ENCODE assay signal across 13 mouse cellular contexts in the genomic region with DNA sequence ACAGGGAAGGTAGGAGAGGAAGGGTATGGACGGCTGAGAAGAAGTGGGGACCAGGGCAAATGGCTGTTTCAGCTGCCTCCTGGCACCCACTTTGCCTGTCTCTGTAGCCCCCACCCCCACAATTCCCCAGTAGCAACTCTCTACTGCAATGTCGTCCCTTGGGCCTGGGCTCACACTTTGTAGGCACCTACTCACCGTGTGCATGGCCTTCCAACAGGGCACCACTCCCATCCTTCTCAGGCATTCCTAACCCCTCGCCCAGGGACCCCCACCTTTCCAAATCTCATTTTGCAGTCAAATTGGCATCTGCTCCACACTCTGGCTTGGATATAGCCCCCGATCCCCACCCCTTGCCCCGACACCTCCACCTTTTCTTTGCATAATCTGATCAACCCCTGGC. TPM values are rescaled to one million over a fixed set of nuclear protein-coding genes. Genes with fewer than 3 reads are reported as not detected.
DNase-seq lines count a peak whose midpoint lies in the region; ATAC-seq lines count a peak whose summit lies in the region.
"Had no signal": no experiment of that assay in that cellular context is flagged by ENCODE, and none has a peak within 500 bp of the region (broad histone marks: within the 10 kb centered on the region; RNA-seq: fewer than 3 reads in every experiment).

No protein-coding gene starts in this region.

- H3K36me3 ChIP-seq in kidney, embryonic 15.5 days: no peaks in the 10 kb centered on the region
- no peaks in the 10 kb centered on the region; the same call in 1 of the 2 replicates for H3K36me3 ChIP-seq in neural tube, embryonic 11.5 days (ENCODE audit: control insufficient read depth, insufficient read depth, low read length)
- peaks cover 41% of the 10 kb centered on the region for H3K36me3 ChIP-seq in hindbrain, embryonic 13.5 days
- peaks cover 16% of the 10 kb centered on the region for H3K36me3 ChIP-seq in midbrain, embryonic 16.5 days (ENCODE audit: control insufficient read depth, insufficient read depth, low read length)
- H3K36me3 ChIP-seq: embryonic facial prominence, embryonic 15.5 days; heart, embryonic 10.5 days had no signal

- WGBS in kidney, embryonic 15.5 days: 73% methylated on average over 6 of the region's 6 CpGs
- WGBS in neural tube, embryonic 11.5 days: 80% methylated on average over 6 of the region's 6 CpGs
- 70% methylated on average over 6 of the region's 6 CpGs for WGBS in hindbrain, embryonic 13.5 days
- 55% methylated on average over 6 of the region's 6 CpGs for WGBS in midbrain, embryonic 16.5 days

- H3K4me2 ChIP-seq in kidney, embryonic 15.5 days: no peak overlapping the region
- H3K4me2 ChIP-seq in neural tube, embryonic 11.5 days (ENCODE audit: low read depth): no peak overlapping the region
- H3K4me2 ChIP-seq in hindbrain, embryonic 13.5 days: no peak overlapping the region
- no peak overlapping the region for H3K4me2 ChIP-seq in midbrain, embryonic 16.5 days (ENCODE audit: low read length)
- H3K4me2 ChIP-seq: embryonic facial prominence, embryonic 15.5 days had no signal

- H3K27me3 ChIP-seq in kidney, embryonic 15.5 days: peaks cover 19% of the 10 kb centered on the region
- no peaks in the 10 kb centered on the region; the same call in 1 of the 2 replicates for H3K27me3 ChIP-seq in neural tube, embryonic 11.5 days (ENCODE audit: control insufficient read depth, insufficient read depth, low read length)
- peaks cover 18% of the 10 kb centered on the region for H3K27me3 ChIP-seq in hindbrain, embryonic 13.5 days
- no peaks in the 10 kb centered on the region for H3K27me3 ChIP-seq in midbrain, embryonic 16.5 days (ENCODE audit: control insufficient read depth, insufficient read depth, low read depth, low read length)

- no peak overlapping the region for H3K27ac ChIP-seq in kidney, embryonic 15.5 days
- no peak overlapping the region for H3K27ac ChIP-seq in neural tube, embryonic 11.5 days (ENCODE audit: low read depth, low read length)
- no peak overlapping the region for H3K27ac ChIP-seq in hindbrain, embryonic 13.5 days
- H3K27ac ChIP-seq in midbrain, embryonic 16.5 days (ENCODE audit: low read length): no peak overlapping the region
- H3K27ac ChIP-seq: embryonic facial prominence, embryonic 15.5 days; heart, embryonic 10.5 days had no signal

- DNase-seq in kidney, postnatal 10 days: no peak
- DNase-seq in neural tube, embryonic 11.5 days (ENCODE audit: low spot score): no peak
- DNase-seq in neural tube, embryonic 10.5 days (ENCODE audit: extremely low spot score, low spot score): no peak
- DNase-seq in frontal cortex, postnatal 36 days (ENCODE audit: low spot score in 2 of 2): no peak
- DNase-seq: adrenal gland, adult 8-10 months; gastrocnemius, postnatal 25 days had no signal

- peak; percentile 49; the same call in 1 of the 2 replicates for ATAC-seq in kidney, embryonic 15.5 days (replicated peaks; ENCODE audit: low FRiP score)
- ATAC-seq in neural tube, embryonic 11.5 days (ENCODE audit: insufficient read depth, low FRiP score, low TSS enrichment): peak; percentile 15; the same call in 1 of the 2 replicates
- peak; percentile 19 for ATAC-seq in hindbrain, embryonic 13.5 days (ENCODE audit: low FRiP score)
- peak; percentile 36; the same call in 1 of the 2 replicates for ATAC-seq in midbrain, embryonic 16.5 days
- no peak for ATAC-seq in CD4-positive, CD25-positive, alpha-beta regulatory T cell, adult 4 months

- H3K4me1 ChIP-seq in kidney, embryonic 15.5 days: no peaks in the 10 kb centered on the region
- no peaks in the 10 kb centered on the region for H3K4me1 ChIP-seq in neural tube, embryonic 11.5 days (ENCODE audit: control insufficient read depth, insufficient read depth, low read length)
- no peaks in the 10 kb centered on the region for H3K4me1 ChIP-seq in hindbrain, embryonic 13.5 days (replicated peaks)
- no peaks in the 10 kb centered on the region for H3K4me1 ChIP-seq in midbrain, embryonic 16.5 days (ENCODE audit: control insufficient read depth, insufficient read depth, low read length)
- H3K4me1 ChIP-seq: embryonic facial prominence, embryonic 15.5 days; heart, embryonic 10.5 days had no signal

- no peak overlapping the region for H3K9ac ChIP-seq in kidney, embryonic 15.5 days
- H3K9ac ChIP-seq in neural tube, embryonic 11.5 days (ENCODE audit: low read length): no peak overlapping the region
- H3K9ac ChIP-seq in hindbrain, embryonic 13.5 days: no peak overlapping the region; the same call in 1 of the 2 replicates
- H3K9ac ChIP-seq in midbrain, embryonic 16.5 days (ENCODE audit: low read depth, low read length): no peak overlapping the region
- H3K9ac ChIP-seq: embryonic facial prominence, embryonic 15.5 days had no signal

- H3K9me3 ChIP-seq in kidney, embryonic 15.5 days (replicated peaks): no peaks in the 10 kb centered on the region
- no peaks in the 10 kb centered on the region for H3K9me3 ChIP-seq in neural tube, embryonic 11.5 days (ENCODE audit: control insufficient read depth, low read length)
- no peaks in the 10 kb centered on the region for H3K9me3 ChIP-seq in hindbrain, embryonic 13.5 days
- no peaks in the 10 kb centered on the region for H3K9me3 ChIP-seq in midbrain, embryonic 16.5 days (replicated peaks; ENCODE audit: control insufficient read depth, low read length, poor library complexity, severe bottlenecking)
- H3K9me3 ChIP-seq: embryonic facial prominence, embryonic 15.5 days; heart, embryonic 10.5 days had no signal

- no peak overlapping the region for H3K4me3 ChIP-seq in kidney, embryonic 15.5 days (replicated peaks)
- H3K4me3 ChIP-seq in neural tube, embryonic 11.5 days (ENCODE audit: low read depth, low read length): no peak overlapping the region
- H3K4me3 ChIP-seq in hindbrain, embryonic 13.5 days: no peak overlapping the region
- H3K4me3 ChIP-seq in midbrain, embryonic 16.5 days (ENCODE audit: low read depth, low read length): no peak overlapping the region
- H3K4me3 ChIP-seq: embryonic facial prominence, embryonic 15.5 days; heart, embryonic 10.5 days had no signal

RNA-seq across cellular contexts. Expression of gene Lrrc10b, which starts 8.1 kb away (rescaled TPM):
- 0.69 and 0.73 TPM in 2 replicates for polyA plus RNA-seq in kidney, embryonic 15.5 days (2015; fragmentation: Nextera tagmentation; extraction: Ambion mirVana)
- 0.55 and 0.56 TPM in 2 replicates for polyA plus RNA-seq in neural tube, embryonic 11.5 days (2014; fragmentation: Nextera tagmentation; extraction: Ambion mirVana)
- 0.53 and 1.1 TPM in 2 replicates for polyA plus RNA-seq in hindbrain, embryonic 13.5 days (2015; fragmentation: Nextera tagmentation; extraction: Ambion mirVana)
- 1.9 and 2.0 TPM in 2 replicates for polyA plus RNA-seq in midbrain, embryonic 16.5 days (2015; fragmentation: Nextera tagmentation; extraction: Ambion mirVana)
- polyA plus RNA-seq in CD4-positive, CD25-positive, alpha-beta regulatory T cell, adult 4 months (2017; shearing (Covaris generic)): not detected
- polyA plus RNA-seq: liver, adult 2 months had no signal

RNA-seq across cellular contexts. Expression of gene Ppp1r32, which starts 33.5 kb away (rescaled TPM):
- not detected in 2 replicates for polyA plus RNA-seq in kidney, embryonic 15.5 days (2015; fragmentation: Nextera tagmentation; extraction: Ambion mirVana)
- 0.17 TPM in 1 of 2 replicates, not detected in the other for polyA plus RNA-seq in neural tube, embryonic 11.5 days (2014; fragmentation: Nextera tagmentation; extraction: Ambion mirVana)
- polyA plus RNA-seq in hindbrain, embryonic 13.5 days (2015; fragmentation: Nextera tagmentation; extraction: Ambion mirVana): 1.1 and 3.0 TPM in 2 replicates
- 3.6 and 5.9 TPM in 2 replicates for polyA plus RNA-seq in midbrain, embryonic 16.5 days (2015; fragmentation: Nextera tagmentation; extraction: Ambion mirVana)
- 1 to 10 TPM in 1 of 2 experiments, under 1 TPM in 1; 0.31 to 1.4 TPM for polyA plus RNA-seq in CD4-positive, CD25-positive, alpha-beta regulatory T cell, adult 4 months (2017; shearing (Covaris generic))
- polyA plus RNA-seq: heart, embryonic 10.5 days had no signal
